Mouse (Mus musculus): ENCODE measurements around the gene Rfx4. TPM values are rescaled to one million over a fixed set of nuclear protein-coding genes. Genes with fewer than 3 reads are reported as not detected.

Gene Rfx4
- polyA plus RNA-seq, 1 experiment = not detected

- WGBS = 25% methylated on average over 8 of the region's 8 CpGs
- no peak overlapping the region for H3K27ac ChIP-seq (ENCODE audit: control insufficient read depth, insufficient read depth, low read depth, low read length, poor library complexity)
- TF ChIP-seq CTCF (IDR thresholded peaks at IDR 0.05; ENCODE audit: control insufficient read depth, insufficient read depth, low read length) = no peak
- no peak for TF ChIP-seq POLR2A (IDR thresholded peaks at IDR 0.05; ENCODE audit: borderline replicate concordance, control insufficient read depth, low read depth, low read length)
- H3K4me1 ChIP-seq (ENCODE audit: control insufficient read depth, insufficient read depth, low read length) = no peaks in the 10 kb centered on the region; the same call in 1 of the 2 replicates
- no peak overlapping the region for H3K4me3 ChIP-seq (replicated peaks; ENCODE audit: control insufficient read depth, low read depth, low read length)
Observed at GRCm38 (mm10) chr10:84829009-84829408, 73.1 kb downstream of the Rfx4 start.

DNA sequence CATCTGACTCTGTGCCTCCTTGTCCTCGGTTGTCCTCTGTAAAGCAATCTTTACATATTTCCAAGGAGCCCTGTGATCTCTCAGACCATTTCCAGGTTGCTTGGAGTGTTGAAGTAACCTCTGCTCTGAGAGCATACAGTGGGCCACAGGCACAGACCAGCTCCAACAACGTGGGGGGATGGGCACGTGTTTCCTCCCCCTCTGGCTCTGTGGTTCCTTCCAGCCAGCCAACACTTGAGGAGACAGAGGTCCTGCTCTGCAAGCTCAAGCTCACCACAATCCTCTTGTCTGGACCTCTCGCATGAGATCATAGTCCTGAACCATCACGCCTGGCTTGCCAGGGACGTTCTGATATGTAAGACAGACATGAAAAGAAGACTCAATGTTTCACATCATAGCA lies 79.7 kb downstream of the Rfx4 start:
- 59% methylated on average over 6 of the region's 6 CpGs for WGBS
- TF ChIP-seq CTCF (IDR thresholded peaks at IDR 0.05; ENCODE audit: control insufficient read depth, insufficient read depth, low read length) = no peak
- TF ChIP-seq POLR2A (IDR thresholded peaks at IDR 0.05; ENCODE audit: borderline replicate concordance, control insufficient read depth, low read depth, low read length) = no peak
- Histone ChIP-seq H3K27ac (ENCODE audit: control insufficient read depth, insufficient read depth, low read depth, low read length, poor library complexity) (no peak overlapping the region), H3K4me3 (replicated peaks; ENCODE audit: control insufficient read depth, low read depth, low read length) (no peak overlapping the region), H3K4me1 (ENCODE audit: control insufficient read depth, insufficient read depth, low read length) (no peaks in the 10 kb centered on the region)

GRCm38 (mm10) chr10:84836104-84836503 lies 80.2 kb downstream of the Rfx4 start:
- Histone ChIP-seq H3K27ac (ENCODE audit: control insufficient read depth, insufficient read depth, low read depth, low read length, poor library complexity) (no peak overlapping the region), H3K4me1 (ENCODE audit: control insufficient read depth, insufficient read depth, low read length) (no peaks in the 10 kb centered on the region), H3K4me3 (replicated peaks; ENCODE audit: control insufficient read depth, low read depth, low read length) (no peak overlapping the region)
- TF ChIP-seq CTCF (IDR thresholded peaks at IDR 0.05; ENCODE audit: control insufficient read depth, insufficient read depth, low read length) (0 out of 2 replicates have a peak, but pooled peaks have one; percentile 5), POLR2A (IDR thresholded peaks at IDR 0.05; ENCODE audit: borderline replicate concordance, control insufficient read depth, low read depth, low read length) (no peak)
- 9% methylated on average over 4 of the region's 4 CpGs for WGBS

DNA sequence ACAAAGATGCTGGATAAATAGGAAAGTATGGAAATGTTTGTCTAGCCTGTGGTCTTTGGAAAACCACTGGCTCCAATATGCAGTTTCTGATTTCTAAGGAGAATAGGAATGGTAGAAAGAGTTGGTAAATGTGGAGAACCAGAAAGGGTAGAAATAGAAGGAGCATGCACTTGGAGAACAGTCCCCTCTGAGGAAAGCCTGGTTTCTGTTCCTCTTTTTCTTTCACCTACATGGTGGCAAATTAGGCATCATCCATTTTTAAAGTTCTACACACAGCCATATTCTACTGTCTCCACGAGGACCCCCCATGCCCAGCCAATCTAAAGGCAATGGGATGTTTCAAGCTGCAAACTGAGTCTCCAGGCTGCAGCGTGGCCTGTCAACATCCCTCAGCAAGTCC lies 81.5 kb downstream of the Rfx4 start:
- no peak overlapping the region for H3K27ac ChIP-seq (ENCODE audit: control insufficient read depth, insufficient read depth, low read depth, low read length, poor library complexity)
- no peak overlapping the region for H3K4me3 ChIP-seq (replicated peaks; ENCODE audit: control insufficient read depth, low read depth, low read length)
- H3K4me1 ChIP-seq (ENCODE audit: control insufficient read depth, insufficient read depth, low read length) = no peaks in the 10 kb centered on the region
- WGBS = 42% methylated on average over 2 of the region's 2 CpGs
- no peak for TF ChIP-seq CTCF (IDR thresholded peaks at IDR 0.05; ENCODE audit: control insufficient read depth, insufficient read depth, low read length)
- no peak for TF ChIP-seq POLR2A (IDR thresholded peaks at IDR 0.05; ENCODE audit: borderline replicate concordance, control insufficient read depth, low read depth, low read length)

DNA sequence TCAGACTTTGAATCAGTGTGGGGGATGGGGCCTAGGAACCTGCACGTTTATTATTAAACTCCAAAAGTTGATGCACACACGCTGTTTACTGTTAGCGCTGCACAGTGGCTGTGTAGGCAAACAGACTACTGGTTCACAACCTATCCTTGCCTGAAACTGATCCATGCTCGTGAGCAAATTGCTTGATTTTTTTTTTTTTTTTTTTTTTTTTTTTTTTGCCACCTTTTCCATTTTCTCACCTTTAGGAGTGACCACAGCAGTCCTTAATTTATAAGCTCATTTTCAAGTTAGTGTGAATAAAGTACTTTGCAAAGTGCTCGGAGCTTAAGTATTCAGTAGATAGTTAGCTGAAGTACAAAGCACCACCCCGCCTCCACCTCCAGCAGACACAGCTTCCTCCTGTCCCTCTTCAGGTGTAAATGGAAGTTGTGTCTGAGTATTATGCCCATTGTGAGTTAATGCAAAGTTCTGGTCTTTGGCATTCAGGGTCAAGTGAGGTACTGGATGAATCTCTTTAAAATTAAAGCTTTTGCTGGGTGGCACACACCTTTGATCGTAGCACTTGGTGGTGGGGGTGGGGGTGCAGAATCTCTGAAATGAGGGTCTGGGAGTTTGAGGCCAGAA lies 83.1 kb downstream of the Rfx4 start:
- Histone ChIP-seq H3K4me3 (replicated peaks; ENCODE audit: control insufficient read depth, low read depth, low read length) (no peak overlapping the region), H3K4me1 (ENCODE audit: control insufficient read depth, insufficient read depth, low read length) (no peaks in the 10 kb centered on the region), H3K27ac (ENCODE audit: control insufficient read depth, insufficient read depth, low read depth, low read length, poor library complexity) (no peak overlapping the region)
- TF ChIP-seq POLR2A (IDR thresholded peaks at IDR 0.05; ENCODE audit: borderline replicate concordance, control insufficient read depth, low read depth, low read length) (no peak), CTCF (IDR thresholded peaks at IDR 0.05; ENCODE audit: control insufficient read depth, insufficient read depth, low read length) (no peak)
- 82% methylated on average over 7 of the region's 7 CpGs for WGBS

DNA sequence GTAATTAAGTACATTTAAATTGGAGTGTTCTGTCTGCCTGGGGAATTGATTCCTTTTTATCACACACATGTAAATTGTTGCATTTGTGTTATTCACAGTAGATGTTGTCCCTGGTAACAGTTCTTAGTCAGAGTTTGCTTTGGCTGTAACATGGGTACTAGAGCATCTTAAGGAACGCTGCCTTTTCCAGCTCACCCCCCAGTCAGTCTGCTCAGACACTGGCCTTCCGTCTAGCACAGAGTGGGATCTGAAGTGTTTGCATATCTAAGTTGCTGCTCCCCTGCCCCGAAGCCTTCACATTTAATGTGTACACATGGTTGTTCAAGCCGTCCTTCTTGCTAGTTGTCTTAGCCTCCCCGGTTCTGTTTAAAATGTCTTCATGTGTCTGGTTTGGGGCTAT lies 90.8 kb downstream of the Rfx4 start:
- Histone ChIP-seq H3K4me1 (ENCODE audit: control insufficient read depth, insufficient read depth, low read length) (no peaks in the 10 kb centered on the region), H3K27ac (ENCODE audit: control insufficient read depth, insufficient read depth, low read depth, low read length, poor library complexity) (no peak overlapping the region), H3K4me3 (replicated peaks; ENCODE audit: control insufficient read depth, low read depth, low read length) (no peak overlapping the region)
- no peak for TF ChIP-seq POLR2A (IDR thresholded peaks at IDR 0.05; ENCODE audit: borderline replicate concordance, control insufficient read depth, low read depth, low read length)
- no peak for TF ChIP-seq CTCF (IDR thresholded peaks at IDR 0.05; ENCODE audit: control insufficient read depth, insufficient read depth, low read length)
- WGBS = 82% methylated on average over 5 of the region's 5 CpGs

DNA sequence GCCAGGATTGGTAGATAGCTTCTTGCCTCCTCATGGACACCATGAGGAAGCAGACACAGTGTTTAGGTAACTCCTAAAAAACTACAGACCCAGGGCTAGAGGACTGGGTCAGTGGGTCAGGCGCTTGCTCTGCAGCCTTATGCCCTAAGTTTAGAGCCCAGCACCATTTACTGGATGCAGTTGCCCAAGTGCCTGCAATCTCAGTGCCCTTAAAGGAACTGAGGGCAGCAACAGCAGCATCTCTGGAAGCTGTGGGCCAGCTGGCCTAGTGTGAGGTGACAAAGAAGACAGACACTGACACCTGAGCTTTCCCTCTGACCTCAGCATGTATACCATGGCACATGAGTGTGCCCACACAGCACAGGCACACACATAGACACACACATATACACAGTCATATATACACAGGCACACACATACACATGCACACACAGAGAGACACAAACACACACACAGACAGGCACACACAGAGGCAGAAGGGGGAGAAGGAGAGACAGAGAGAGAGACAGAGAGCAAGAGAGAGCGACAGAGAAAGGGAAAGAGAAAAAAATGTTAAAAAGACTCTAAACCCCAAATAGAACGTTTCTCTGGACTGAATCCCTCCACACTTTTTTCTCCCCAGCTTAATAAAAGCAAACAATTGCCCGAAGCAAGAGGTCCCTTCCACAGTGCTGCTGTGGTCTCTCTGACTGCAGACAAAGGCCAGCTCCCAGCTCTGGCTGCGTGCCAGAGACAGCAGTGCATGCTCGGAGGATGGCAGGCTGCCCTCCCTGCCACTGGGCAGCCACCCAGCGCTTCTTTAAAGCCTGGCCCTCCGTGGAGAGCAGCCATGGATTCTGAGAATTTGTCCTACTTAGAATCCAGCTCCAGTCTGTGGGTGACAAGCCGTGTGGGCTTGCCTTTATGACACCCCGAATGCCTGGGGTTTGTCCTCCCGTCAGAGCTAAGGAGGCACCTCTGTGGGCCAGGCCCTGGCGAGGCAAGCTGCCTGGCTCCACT lies 96.4 kb downstream of the Rfx4 start:
- Histone ChIP-seq H3K4me1 (ENCODE audit: control insufficient read depth, insufficient read depth, low read length) (no peaks in the 10 kb centered on the region), H3K4me3 (replicated peaks; ENCODE audit: control insufficient read depth, low read depth, low read length) (no peak overlapping the region), H3K27ac (ENCODE audit: control insufficient read depth, insufficient read depth, low read depth, low read length, poor library complexity) (no peak overlapping the region)
- 45% methylated on average over 12 of the region's 12 CpGs for WGBS
- no peak for TF ChIP-seq CTCF (IDR thresholded peaks at IDR 0.05; ENCODE audit: control insufficient read depth, insufficient read depth, low read length)

DNA sequence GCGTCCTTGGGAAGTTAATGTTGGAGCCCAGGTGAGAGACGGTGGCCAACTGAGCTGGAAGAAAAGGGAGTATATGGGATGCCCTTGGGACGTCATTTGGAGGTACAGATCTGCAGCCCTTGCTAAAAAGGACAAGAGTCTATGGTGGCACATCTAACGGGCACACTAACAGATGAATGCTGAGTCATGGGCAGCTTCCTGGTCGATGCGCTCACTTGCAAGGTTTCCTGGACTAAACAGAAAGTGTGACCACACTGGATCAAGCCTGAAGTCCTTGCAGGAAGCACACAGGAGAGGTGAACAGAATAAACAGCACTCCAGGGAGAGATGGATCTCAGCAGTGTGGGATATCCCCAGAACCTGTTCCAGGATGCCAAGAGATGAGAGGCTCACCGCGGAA lies 98.2 kb downstream of the Rfx4 start:
- H3K27ac ChIP-seq (ENCODE audit: control insufficient read depth, insufficient read depth, low read depth, low read length, poor library complexity) = no peak overlapping the region
- TF ChIP-seq CTCF (IDR thresholded peaks at IDR 0.05; ENCODE audit: control insufficient read depth, insufficient read depth, low read length) (no peak), POLR2A (IDR thresholded peaks at IDR 0.05; ENCODE audit: borderline replicate concordance, control insufficient read depth, low read depth, low read length) (no peak)
- WGBS = 46% methylated on average over 8 of the region's 8 CpGs
- no peak overlapping the region for H3K4me3 ChIP-seq (replicated peaks; ENCODE audit: control insufficient read depth, low read depth, low read length)
- H3K4me1 ChIP-seq (ENCODE audit: control insufficient read depth, insufficient read depth, low read length) = no peaks in the 10 kb centered on the region

Measured in bone marrow, adult 2 months (tissue).